Mouse (Mus musculus): ENCODE data around the gene Inhba.

Inhba gene

DNA sequence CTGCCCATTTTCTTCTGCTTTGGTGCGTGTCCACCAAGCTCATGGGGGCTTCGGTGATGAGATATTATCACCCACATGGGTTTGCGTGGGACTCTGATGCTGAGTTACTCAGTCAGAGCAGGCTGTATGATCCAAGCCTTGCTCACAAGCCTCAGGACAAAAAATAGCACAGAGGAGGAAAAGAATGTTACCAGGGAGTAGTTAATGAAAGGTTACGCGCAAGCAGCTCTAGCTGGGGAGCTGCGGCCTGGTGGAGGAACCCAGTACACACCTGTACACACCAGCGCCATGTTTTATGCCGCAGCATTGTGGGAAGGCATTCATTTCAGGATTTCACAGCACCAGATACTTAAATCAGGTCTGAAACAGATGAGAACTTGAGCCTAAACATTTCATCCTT is 10.9 kb downstream of the Inhba start:
- no peak for DNase-seq (ENCODE audit: low read depth in 1 of 2, low spot score in 2 of 2)

DNA sequence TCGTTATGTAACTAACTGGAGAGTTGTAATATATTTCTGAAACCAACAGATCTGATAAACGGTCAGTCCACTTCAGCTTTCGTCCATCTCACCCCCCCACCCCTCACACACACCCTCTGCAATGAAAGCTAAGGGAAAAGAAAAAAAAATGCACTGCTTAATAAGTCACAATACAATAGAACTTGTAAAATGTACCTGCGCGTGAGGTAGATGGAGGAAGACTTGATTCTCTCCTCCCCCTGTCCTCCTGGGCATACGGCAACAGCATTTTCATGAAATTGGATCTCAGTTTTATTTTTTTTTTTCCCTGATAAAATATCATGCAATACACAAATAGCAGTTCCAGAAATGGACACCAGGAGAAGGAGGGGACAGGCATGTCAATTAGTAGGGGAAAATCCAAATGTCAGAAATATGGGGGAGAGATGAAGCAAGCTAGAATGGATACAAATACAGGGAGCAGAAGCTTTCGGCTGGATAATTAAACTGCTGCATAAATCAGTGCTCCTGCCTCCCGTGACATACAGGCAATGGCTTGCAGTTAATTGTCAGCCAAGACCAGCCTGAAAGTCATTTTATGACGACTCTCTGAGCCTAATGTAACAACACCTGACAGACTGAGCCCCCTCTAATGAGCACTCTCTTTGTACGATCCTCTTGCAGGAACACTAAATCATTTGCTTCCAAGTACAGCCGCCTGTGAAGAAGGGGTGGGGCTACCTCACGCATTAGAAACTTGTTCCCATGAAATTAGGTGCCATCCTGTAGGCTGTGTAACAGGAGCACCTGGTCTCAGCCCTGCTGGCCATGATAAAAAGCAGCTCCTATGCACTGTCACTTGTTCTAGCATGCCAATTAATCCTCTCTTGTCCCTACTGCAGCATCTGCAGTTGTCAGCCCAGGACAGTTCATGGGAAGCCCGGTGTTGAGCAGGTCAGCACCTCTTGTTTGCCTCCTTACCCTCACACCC is 11.7 kb downstream of the Inhba start:
- DNase-seq (ENCODE audit: low read depth in 1 of 2, low spot score in 2 of 2), result no peak

GRCm38 (mm10) chr13:16030557-16031057 is 19.0 kb downstream of the Inhba start:
- DNase-seq (ENCODE audit: low read depth in 1 of 2, low spot score in 2 of 2), result no peak

DNA sequence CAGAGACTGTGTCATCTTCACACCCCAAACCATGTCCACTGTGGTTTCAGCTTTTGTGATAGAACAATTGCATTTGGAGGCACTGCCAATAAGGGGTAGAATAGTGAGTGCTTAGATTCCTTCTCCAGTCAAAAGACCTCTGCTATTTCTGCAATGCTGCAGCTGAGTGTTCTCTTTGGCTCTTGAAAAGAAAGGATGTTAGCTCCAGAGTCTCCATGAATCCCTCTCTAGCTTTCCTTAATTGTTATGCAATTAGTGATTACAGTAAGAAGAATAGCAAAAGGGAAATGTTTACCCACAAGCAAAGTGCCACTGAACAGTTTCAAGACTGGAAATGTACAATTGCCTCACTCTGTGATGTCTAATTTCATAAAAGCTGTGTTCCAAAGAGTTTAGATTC is 20.8 kb downstream of the Inhba start:
- DNase-seq (ENCODE audit: low read depth in 1 of 2, low spot score in 2 of 2), result no peak

DNA sequence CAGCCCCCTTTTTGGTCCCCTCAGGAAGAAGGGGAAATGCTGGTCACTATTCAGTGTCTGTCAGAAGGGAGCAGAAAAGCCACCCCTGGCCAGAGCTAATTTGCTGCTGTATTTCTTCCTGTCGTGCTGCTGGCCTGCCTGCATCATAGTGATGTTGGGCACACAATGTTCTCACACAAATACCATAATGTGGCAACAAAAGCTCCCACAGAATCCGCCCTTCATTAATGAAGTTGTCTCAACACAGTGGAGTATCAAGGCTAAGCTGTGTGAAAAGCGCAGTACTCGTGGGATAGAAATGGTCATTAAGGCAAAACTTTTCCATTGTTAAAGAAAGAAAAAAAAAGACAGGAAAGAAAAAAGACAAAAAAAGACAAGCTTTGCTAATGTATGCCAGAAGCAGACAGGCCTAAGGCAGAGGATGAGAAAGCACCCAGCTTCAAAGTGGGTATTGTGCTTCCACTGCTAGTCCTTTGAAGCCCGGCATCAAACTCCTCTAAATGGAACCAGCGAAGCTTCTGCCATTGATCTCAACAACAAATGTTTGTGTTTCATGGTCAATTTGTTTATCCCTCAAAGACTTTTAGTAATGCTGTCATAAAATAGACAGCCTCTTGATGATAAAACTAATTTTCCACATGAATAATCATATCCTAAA is 21.4 kb downstream of the Inhba start:
- no peak for DNase-seq (ENCODE audit: low read depth in 1 of 2, low spot score in 2 of 2)

GRCm38 (mm10) chr13:16069079-16069478 is 57.4 kb downstream of the Inhba start:
- no peak for DNase-seq (ENCODE audit: low read depth in 1 of 2, low spot score in 2 of 2)

DNA sequence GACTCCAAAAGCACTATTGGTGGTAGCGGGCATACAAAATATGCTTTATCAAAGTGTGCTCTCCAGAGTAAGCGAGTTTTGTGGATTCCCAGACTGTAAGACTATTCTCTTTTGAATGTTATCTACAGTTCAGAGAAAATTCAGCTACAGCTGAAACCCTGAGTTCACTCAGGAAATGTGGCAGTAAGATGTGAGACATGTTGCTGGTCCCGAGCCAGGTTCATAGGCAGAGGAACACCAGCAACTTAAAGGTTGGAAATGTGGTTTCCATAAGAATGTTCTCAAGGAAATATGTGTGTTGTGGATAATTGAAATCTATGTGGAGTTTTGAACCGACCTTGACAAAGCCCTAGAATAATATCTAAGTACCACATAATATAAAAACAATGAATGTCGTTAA is 65.6 kb downstream of the Inhba start:
- no peak for DNase-seq (ENCODE audit: low read depth in 1 of 2, low spot score in 2 of 2)

GRCm38 (mm10) chr13:16078216-16078731 is 66.6 kb downstream of the Inhba start:
- no peak for DNase-seq (ENCODE audit: low read depth in 1 of 2, low spot score in 2 of 2)

DNA sequence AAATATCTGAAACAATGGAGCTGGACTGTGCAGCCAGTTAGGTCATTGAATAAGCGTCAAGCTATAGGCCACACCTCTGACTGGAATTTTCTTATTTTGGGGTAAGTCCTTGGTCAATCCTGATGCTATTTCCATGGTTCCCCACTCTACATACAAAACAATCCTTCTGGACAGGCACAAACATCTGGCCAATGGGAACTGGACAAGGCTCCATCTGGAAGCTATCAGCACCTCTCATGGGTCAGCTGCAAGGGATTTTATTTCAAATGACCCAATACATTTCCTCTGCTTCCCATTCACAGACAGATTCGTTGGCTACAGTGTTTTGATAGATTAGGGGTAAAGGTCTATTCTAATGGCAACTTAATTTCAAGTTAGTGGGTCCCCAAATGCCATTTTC is 68.6 kb downstream of the Inhba start:
- no peak for DNase-seq (ENCODE audit: low read depth in 1 of 2, low spot score in 2 of 2)

All from monocyte, adult 2 months (primary cell).